Mouse (Mus musculus) right cerebral cortex, adult 2 months (tissue): ENCODE measurements at regions not wholly inside any gene's neighbourhood (a gene's known extent, or its start where the extent isn't known, plus 50 kb on each side); places are given as distances from the start of the nearest gene placed in this dataset.

Source experiments
- DNase-seq, 2 experiments: peaks; one replicate each; pipeline ENCODE4 v3.0.0; 2021 to 2022; ENCODE audit warnings: low spot score in 2 of 2

GRCm38 (mm10) chr3:141279041-141279554, 66.9 kb upstream of the Pdha2 start:
- DNase-seq = no peak

DNA sequence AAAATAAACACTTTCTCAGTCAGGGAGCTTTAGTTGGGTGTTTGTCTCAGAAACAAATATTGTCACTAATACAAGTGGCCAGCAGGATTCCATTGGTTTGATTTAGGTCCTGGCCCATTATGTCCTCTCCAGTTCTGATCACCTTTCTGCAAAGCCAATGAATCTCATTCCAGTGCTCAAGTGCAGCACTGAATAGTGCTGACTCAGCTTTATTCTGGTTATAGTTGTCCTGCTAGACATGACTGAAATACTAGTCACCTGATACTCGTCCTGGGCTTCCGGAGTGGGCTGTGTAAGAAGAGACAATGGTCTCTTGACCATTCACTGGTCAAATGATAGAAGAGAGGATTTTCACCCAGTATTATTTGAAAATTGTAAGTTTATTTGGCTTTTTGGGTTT, 81.6 kb upstream of the Pdha2 start:
- DNase-seq = no peak

DNA sequence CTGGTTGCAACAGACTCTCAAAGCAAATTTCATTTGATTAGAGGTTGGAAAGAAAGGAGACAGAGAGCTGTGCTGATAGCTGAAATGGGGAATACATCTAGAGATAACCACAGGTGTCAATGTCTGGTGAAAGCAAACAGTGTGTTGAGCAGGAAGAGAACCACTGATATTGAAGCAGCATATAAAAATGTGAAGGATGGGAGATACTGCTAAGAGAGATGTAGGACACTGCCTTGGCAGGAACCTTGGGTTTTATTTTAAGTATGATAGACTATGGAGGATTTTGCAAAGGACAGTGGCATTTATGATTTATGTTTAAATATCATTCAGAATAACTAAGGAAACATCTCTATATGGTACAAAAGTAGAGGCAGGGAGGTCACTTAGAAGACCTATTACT, 84.7 kb upstream of the Pdha2 start:
- DNase-seq = no peak

DNA sequence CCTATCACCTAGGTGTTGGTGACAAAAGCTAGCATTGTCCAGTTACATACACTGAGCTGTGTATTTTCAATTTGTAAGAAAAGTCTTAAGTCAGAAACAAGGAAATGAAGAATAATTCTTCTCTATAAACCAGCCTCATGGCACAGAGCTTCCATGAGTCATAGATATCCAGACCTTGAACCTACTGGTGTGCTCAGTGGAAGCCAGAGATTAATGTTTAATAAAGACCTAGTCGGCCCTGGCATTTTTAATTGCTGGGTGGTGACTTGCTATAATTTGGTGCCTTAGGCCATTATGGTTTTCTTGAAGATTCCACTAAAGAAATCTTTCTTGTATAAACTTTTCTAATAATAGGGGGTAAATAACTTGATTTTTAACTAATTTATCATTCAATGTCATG, 87.6 kb upstream of the Pdha2 start:
- DNase-seq = no peak

- DNase-seq = no peak
These were observed 121.5 kb upstream of the Pdha2 start for GRCm38 (mm10) chr3:141333517-141334113.

DNA sequence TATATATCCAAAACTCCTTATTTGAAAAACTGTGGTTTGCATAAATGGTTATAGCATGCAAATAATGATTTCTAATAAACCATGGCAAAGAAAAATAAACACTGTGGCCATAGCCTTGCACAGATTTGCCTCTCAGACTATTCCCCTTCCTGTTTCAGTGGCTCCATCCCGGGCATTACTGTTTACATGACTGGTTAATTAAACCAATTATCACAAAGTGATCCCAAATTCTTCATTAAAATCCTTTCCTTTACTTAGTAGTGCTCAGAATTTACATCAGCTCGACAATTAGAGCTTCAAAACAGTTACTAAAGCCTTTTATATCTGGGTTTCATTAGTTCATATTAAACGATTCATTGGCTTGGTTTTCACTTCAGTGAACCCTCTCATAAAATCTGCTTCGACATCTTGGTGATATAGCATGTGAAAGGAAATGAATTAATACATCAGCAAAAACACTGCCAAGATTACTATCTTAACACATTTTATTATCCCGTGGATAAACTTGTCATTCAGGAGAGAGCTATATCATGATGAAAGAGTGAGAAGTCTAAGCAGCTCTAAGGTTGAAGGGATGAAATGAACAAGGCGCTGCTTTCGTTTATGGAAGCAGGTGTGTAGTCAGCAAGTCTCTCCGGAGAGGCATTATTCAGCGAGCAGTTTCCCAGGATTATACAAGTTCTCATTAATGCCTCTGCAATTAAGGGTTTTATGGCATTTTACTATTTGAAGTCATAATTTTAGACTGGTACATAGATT, 126.2 kb upstream of the Pdha2 start:
- DNase-seq = no peak

- no peak for DNase-seq
These were observed 111.1 kb upstream of the Unc5c start for GRCm38 (mm10) chr3:141353961-141354360.

GRCm38 (mm10) chr3:141393005-141393404, 72.0 kb upstream of the Unc5c start:
- DNase-seq = no peak

DNA sequence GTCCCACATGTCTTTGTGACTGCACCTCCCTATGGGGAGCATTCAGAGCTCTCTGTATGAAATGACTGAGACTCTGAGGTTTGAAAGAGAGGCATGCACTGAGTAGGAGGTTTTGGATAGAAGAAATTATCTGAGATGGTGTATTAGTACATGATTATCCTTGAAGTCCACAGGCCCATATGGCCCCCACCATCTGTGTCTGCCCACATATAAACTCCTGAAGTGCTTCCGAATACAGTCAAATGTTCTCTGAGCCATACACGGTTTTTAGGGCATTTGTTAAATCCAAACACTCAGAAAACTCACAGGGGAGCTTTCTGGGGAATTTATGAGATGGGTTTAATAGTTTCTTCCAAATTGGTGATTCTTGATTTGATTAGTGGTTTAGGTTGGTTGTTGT, 66.8 kb upstream of the Unc5c start:
- peak; percentile 34 to 35 for DNase-seq
